Mouse (Mus musculus): ENCODE results near the gene Lce1l. TPM values are rescaled to one million over a fixed set of nuclear protein-coding genes. Genes with fewer than 3 reads are reported as not detected.

The Lce1l gene
- not detected in 2 replicates for polyA plus RNA-seq (2011; ENCODE audit: insufficient read depth, insufficient read length, low read depth, missing spikeins)

DNA sequence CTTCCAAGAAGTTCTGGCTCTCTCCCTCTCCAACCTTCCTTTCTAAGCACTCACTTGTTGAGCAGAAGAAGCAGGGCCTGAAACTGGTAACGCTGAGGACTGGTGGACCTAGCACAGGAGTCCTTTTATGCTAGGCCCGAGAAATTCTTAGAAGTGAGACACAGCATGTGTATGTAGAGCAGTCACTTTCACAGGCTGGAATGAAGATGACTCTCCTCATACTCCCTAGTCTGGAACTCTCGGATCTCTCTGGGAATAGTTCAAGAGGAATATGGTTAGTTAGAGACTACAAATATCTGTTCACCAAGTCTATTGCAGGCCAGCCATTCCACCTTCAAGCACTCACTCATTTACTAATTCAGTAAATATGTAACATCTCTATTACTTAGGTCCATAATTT lies at the start of gene Lce1l:
Gene Lce1l (minus strand): TSS at position 101 of the 400 bp plus-strand sequence.
- H3K27me3 ChIP-seq (ENCODE audit: control insufficient read depth, insufficient read depth, low read length, poor library complexity, severe bottlenecking): no peaks in the 10 kb centered on the region; the same call in 1 of the 2 replicates

GRCm38 (mm10) chr3:92894489-92894888 lies 43.4 kb upstream of the Lce1l start:
- H3K27ac ChIP-seq (ENCODE audit: insufficient read depth, low read length): no peak overlapping the region
- H3K36me3 ChIP-seq (ENCODE audit: control insufficient read depth, insufficient read depth, low read length, poor library complexity, severe bottlenecking): no peaks in the 10 kb centered on the region
- no peak overlapping the region for H3K9ac ChIP-seq (ENCODE audit: low read depth, poor library complexity, severe bottlenecking)
- no peak for TF ChIP-seq POLR2A (IDR thresholded peaks at IDR 0.05; ENCODE audit: insufficient read depth, low read length)
- H3K9me3 ChIP-seq (replicated peaks; ENCODE audit: control insufficient read depth, insufficient read depth, low read length, poor library complexity, severe bottlenecking): no peaks in the 10 kb centered on the region
- H3K27me3 ChIP-seq (ENCODE audit: control insufficient read depth, insufficient read depth, low read length, poor library complexity, severe bottlenecking): no peaks in the 10 kb centered on the region
- H3K4me3 ChIP-seq (ENCODE audit: low read depth, low read length): no peak overlapping the region
- H3K4me1 ChIP-seq (ENCODE audit: control insufficient read depth, insufficient read depth, low read length): no peaks in the 10 kb centered on the region

More for the DNA sequence above, at the start of gene Lce1l:
- no peak for TF ChIP-seq EP300 (IDR thresholded peaks at IDR 0.05; ENCODE audit: insufficient read depth, low read depth, low read length)
- no peak for TF ChIP-seq CTCF (IDR thresholded peaks at IDR 0.05; ENCODE audit: low read depth, low read length)
- no peak for TF ChIP-seq POLR2A (IDR thresholded peaks at IDR 0.05; ENCODE audit: insufficient read depth, low read length)
- H3K4me3 ChIP-seq (ENCODE audit: low read depth, low read length): no peak within 1 kb of the TSS
- no peak within 1 kb of the TSS for H3K27ac ChIP-seq (ENCODE audit: insufficient read depth, low read length)
- H3K36me3 ChIP-seq (ENCODE audit: control insufficient read depth, insufficient read depth, low read length, poor library complexity, severe bottlenecking): no peaks in the 10 kb centered on the region
- H3K4me1 ChIP-seq (ENCODE audit: control insufficient read depth, insufficient read depth, low read length): no peaks in the 10 kb centered on the region
- no peaks in the 10 kb centered on the region for H3K9me3 ChIP-seq (replicated peaks; ENCODE audit: control insufficient read depth, insufficient read depth, low read length, poor library complexity, severe bottlenecking)
- no peak within 1 kb of the TSS for H3K9ac ChIP-seq (ENCODE audit: low read depth, poor library complexity, severe bottlenecking)

GRCm38 (mm10) chr3:92894063-92894462 lies 43.0 kb upstream of the Lce1l start:
- no peak overlapping the region for H3K27ac ChIP-seq (ENCODE audit: insufficient read depth, low read length)
- H3K9me3 ChIP-seq (replicated peaks; ENCODE audit: control insufficient read depth, insufficient read depth, low read length, poor library complexity, severe bottlenecking): no peaks in the 10 kb centered on the region
- no peak overlapping the region for H3K9ac ChIP-seq (ENCODE audit: low read depth, poor library complexity, severe bottlenecking)
- H3K4me1 ChIP-seq (ENCODE audit: control insufficient read depth, insufficient read depth, low read length): no peaks in the 10 kb centered on the region
- no peak overlapping the region for H3K4me3 ChIP-seq (ENCODE audit: low read depth, low read length)
- no peaks in the 10 kb centered on the region for H3K27me3 ChIP-seq (ENCODE audit: control insufficient read depth, insufficient read depth, low read length, poor library complexity, severe bottlenecking)
- TF ChIP-seq EP300 (IDR thresholded peaks at IDR 0.05; ENCODE audit: insufficient read depth, low read depth, low read length): no peak
- no peak for TF ChIP-seq POLR2A (IDR thresholded peaks at IDR 0.05; ENCODE audit: insufficient read depth, low read length)
- TF ChIP-seq CTCF (IDR thresholded peaks at IDR 0.05; ENCODE audit: low read depth, low read length): no peak
- no peaks in the 10 kb centered on the region for H3K36me3 ChIP-seq (ENCODE audit: control insufficient read depth, insufficient read depth, low read length, poor library complexity, severe bottlenecking)

GRCm38 (mm10) chr3:92874180-92874579 lies 23.1 kb upstream of the Lce1l start:
- Histone ChIP-seq H3K4me3 (ENCODE audit: low read depth, low read length) (no peak overlapping the region), H3K9me3 (replicated peaks; ENCODE audit: control insufficient read depth, insufficient read depth, low read length, poor library complexity, severe bottlenecking) (no peaks in the 10 kb centered on the region; the same call in 1 of the 2 replicates), H3K27me3 (ENCODE audit: control insufficient read depth, insufficient read depth, low read length, poor library complexity, severe bottlenecking) (0 out of 2 replicates have a peak, but pooled peaks cover 3% of the 10 kb centered on the region), H3K4me1 (ENCODE audit: control insufficient read depth, insufficient read depth, low read length) (no peaks in the 10 kb centered on the region), H3K27ac (ENCODE audit: insufficient read depth, low read length) (no peak overlapping the region), H3K36me3 (ENCODE audit: control insufficient read depth, insufficient read depth, low read length, poor library complexity, severe bottlenecking) (no peaks in the 10 kb centered on the region), H3K9ac (ENCODE audit: low read depth, poor library complexity, severe bottlenecking) (no peak overlapping the region)
- TF ChIP-seq POLR2A (IDR thresholded peaks at IDR 0.05; ENCODE audit: insufficient read depth, low read length): no peak
- no peak for TF ChIP-seq EP300 (IDR thresholded peaks at IDR 0.05; ENCODE audit: insufficient read depth, low read depth, low read length)
- no peak for TF ChIP-seq CTCF (IDR thresholded peaks at IDR 0.05; ENCODE audit: low read depth, low read length)

GRCm38 (mm10) chr3:92870116-92870515 lies 19.0 kb upstream of the Lce1l start, which contains the start of gene 2310050C09Rik:
Gene 2310050C09Rik (minus strand): TSS chr3:92870216.
- TF ChIP-seq POLR2A (IDR thresholded peaks at IDR 0.05; ENCODE audit: insufficient read depth, low read length) (no peak), CTCF (IDR thresholded peaks at IDR 0.05; ENCODE audit: low read depth, low read length) (no peak), EP300 (IDR thresholded peaks at IDR 0.05; ENCODE audit: insufficient read depth, low read depth, low read length) (no peak)
- Histone ChIP-seq H3K9ac (ENCODE audit: low read depth, poor library complexity, severe bottlenecking) (no peak within 1 kb of the TSS), H3K27ac (ENCODE audit: insufficient read depth, low read length) (no peak within 1 kb of the TSS), H3K27me3 (ENCODE audit: control insufficient read depth, insufficient read depth, low read length, poor library complexity, severe bottlenecking) (0 out of 2 replicates have a peak, but pooled peaks cover 3% of the 10 kb centered on the region), H3K9me3 (replicated peaks; ENCODE audit: control insufficient read depth, insufficient read depth, low read length, poor library complexity, severe bottlenecking) (no peaks in the 10 kb centered on the region; the same call in none of the 2 replicates), H3K36me3 (ENCODE audit: control insufficient read depth, insufficient read depth, low read length, poor library complexity, severe bottlenecking) (no peaks in the 10 kb centered on the region), H3K4me1 (ENCODE audit: control insufficient read depth, insufficient read depth, low read length) (no peaks in the 10 kb centered on the region), H3K4me3 (ENCODE audit: low read depth, low read length) (no peak within 1 kb of the TSS)

DNA sequence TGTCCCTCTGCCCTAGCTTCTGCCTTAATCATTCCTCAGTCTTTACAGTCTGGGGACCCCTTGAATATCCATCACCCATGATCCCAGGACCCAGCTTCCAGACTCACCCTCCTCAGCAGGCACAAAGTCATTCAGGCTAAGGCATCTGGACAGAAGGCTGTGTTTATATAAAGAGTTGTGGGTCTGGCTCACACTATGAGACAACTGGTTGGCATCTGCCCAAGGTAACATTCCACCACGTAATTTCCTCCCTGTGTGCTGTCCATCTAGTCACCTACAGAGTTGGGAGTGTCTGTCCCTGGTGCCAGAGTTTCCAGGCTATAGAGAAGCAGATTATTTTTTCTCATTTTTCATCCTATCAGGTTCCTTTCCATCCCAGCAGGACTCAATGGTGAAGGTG lies 24.0 kb downstream of the Lce1l start, which contains the start of gene Kprp:
Gene Kprp (minus strand): TSS at position 140 of the 400 bp plus-strand sequence.
- Histone ChIP-seq H3K4me3 (ENCODE audit: low read depth, low read length) (no peak within 1 kb of the TSS), H3K27me3 (ENCODE audit: control insufficient read depth, insufficient read depth, low read length, poor library complexity, severe bottlenecking) (no peaks in the 10 kb centered on the region; the same call in 1 of the 2 replicates), H3K9me3 (replicated peaks; ENCODE audit: control insufficient read depth, insufficient read depth, low read length, poor library complexity, severe bottlenecking) (no peaks in the 10 kb centered on the region), H3K36me3 (ENCODE audit: control insufficient read depth, insufficient read depth, low read length, poor library complexity, severe bottlenecking) (no peaks in the 10 kb centered on the region), H3K27ac (ENCODE audit: insufficient read depth, low read length) (no peak within 1 kb of the TSS), H3K4me1 (ENCODE audit: control insufficient read depth, insufficient read depth, low read length) (no peaks in the 10 kb centered on the region), H3K9ac (ENCODE audit: low read depth, poor library complexity, severe bottlenecking) (no peak within 1 kb of the TSS)
- no peak for TF ChIP-seq POLR2A (IDR thresholded peaks at IDR 0.05; ENCODE audit: insufficient read depth, low read length)
- no peak for TF ChIP-seq CTCF (IDR thresholded peaks at IDR 0.05; ENCODE audit: low read depth, low read length)
- no peak for TF ChIP-seq EP300 (IDR thresholded peaks at IDR 0.05; ENCODE audit: insufficient read depth, low read depth, low read length)

Data from ES-Bruce4 (cell line).